In genomic region chr1:45766123-45766522, GRCm38 (mm10) we compare ENCODE assay signal across 9 mouse cellular contexts. TPM values are rescaled to one million over a fixed set of nuclear protein-coding genes. Genes with fewer than 3 reads are reported as not detected.
DNase-seq lines count a peak whose midpoint lies in the region; ATAC-seq and TF ChIP-seq lines count a peak whose summit lies in the region.
"Had no signal": no experiment of that assay in that cellular context is flagged by ENCODE, and none has a peak within 500 bp of the region (broad histone marks: within the 10 kb centered on the region; RNA-seq: fewer than 3 reads in every experiment).

No protein-coding gene starts in this region.

- WGBS in forebrain, embryonic 14.5 days, result 30% methylated on average over 8 of the region's 8 CpGs
- 21% methylated on average over 8 of the region's 8 CpGs for WGBS in intestine, embryonic 14.5 days
- 12% methylated on average over 8 of the region's 8 CpGs for WGBS in limb, embryonic 14.5 days

- ATAC-seq in forebrain, embryonic 14.5 days, result peak; percentile 46; the same call in 1 of the 2 replicates
- no peak for ATAC-seq in intestine, embryonic 14.5 days (replicated peaks; ENCODE audit: low FRiP score, low TSS enrichment, low read depth)
- no peak for ATAC-seq in limb, embryonic 14.5 days (ENCODE audit: low FRiP score, low read depth)

- H3K9ac ChIP-seq in forebrain, embryonic 14.5 days (ENCODE audit: low read length), result no peak overlapping the region
- no peak overlapping the region for H3K9ac ChIP-seq in intestine, embryonic 14.5 days (ENCODE audit: low read length)
- no peak overlapping the region for H3K9ac ChIP-seq in limb, embryonic 14.5 days (ENCODE audit: low read depth, low read length, severe bottlenecking)
- H3K9ac ChIP-seq: midbrain, embryonic 12.5 days had no signal

- no peak overlapping the region for H3K4me3 ChIP-seq in brown adipose tissue, adult 24 weeks (ENCODE audit: insufficient read depth, low read depth, low read length)
- H3K4me3 ChIP-seq in forebrain, embryonic 14.5 days (ENCODE audit: low read depth, low read length), result no peak overlapping the region
- H3K4me3 ChIP-seq in intestine, embryonic 14.5 days (ENCODE audit: low read depth, low read length), result no peak overlapping the region
- H3K4me3 ChIP-seq in limb, embryonic 14.5 days (replicated peaks; ENCODE audit: low read length), result no peak overlapping the region
- H3K4me3 ChIP-seq: midbrain, embryonic 12.5 days had no signal

- no peaks in the 10 kb centered on the region; the same call in 1 of the 2 replicates for H3K4me1 ChIP-seq in brown adipose tissue, adult 24 weeks (ENCODE audit: control insufficient read depth, insufficient read depth, insufficient read length, low read length)
- H3K4me1 ChIP-seq in forebrain, embryonic 14.5 days (ENCODE audit: control insufficient read depth, insufficient read depth, low read length), result no peaks in the 10 kb centered on the region
- H3K4me1 ChIP-seq in intestine, embryonic 14.5 days (replicated peaks; ENCODE audit: control insufficient read depth, insufficient read depth, low read length), result peaks cover 18% of the 10 kb centered on the region
- H3K4me1 ChIP-seq in limb, embryonic 14.5 days (ENCODE audit: control insufficient read depth, insufficient read depth, low read length), result peaks cover 24% of the 10 kb centered on the region
- H3K4me1 ChIP-seq: midbrain, embryonic 12.5 days had no signal

- H3K36me3 ChIP-seq in forebrain, embryonic 14.5 days (ENCODE audit: control insufficient read depth, insufficient read depth, low read length), result no peaks in the 10 kb centered on the region
- no peaks in the 10 kb centered on the region for H3K36me3 ChIP-seq in intestine, embryonic 14.5 days (ENCODE audit: control insufficient read depth, insufficient read depth, low read length)
- H3K36me3 ChIP-seq in limb, embryonic 14.5 days (ENCODE audit: control insufficient read depth, insufficient read depth, low read length), result no peaks in the 10 kb centered on the region
- H3K36me3 ChIP-seq: midbrain, embryonic 12.5 days had no signal

- H3K4me2 ChIP-seq in forebrain, embryonic 14.5 days (ENCODE audit: low read length), result no peak overlapping the region
- peak overlapping the region; percentile 20; the same call in 1 of the 2 replicates for H3K4me2 ChIP-seq in intestine, embryonic 14.5 days (ENCODE audit: low read length)
- peak overlapping the region; percentile 37 for H3K4me2 ChIP-seq in limb, embryonic 14.5 days (replicated peaks; ENCODE audit: low read depth, low read length, severe bottlenecking)
- H3K4me2 ChIP-seq: midbrain, embryonic 12.5 days had no signal

- no peak for TF ChIP-seq POLR2A in limb, embryonic 14.5 days (IDR thresholded peaks at IDR 0.05; ENCODE audit: borderline replicate concordance, extremely low read depth, insufficient read depth, insufficient read length)

- no peaks in the 10 kb centered on the region for H3K9me3 ChIP-seq in forebrain, embryonic 14.5 days (replicated peaks; ENCODE audit: control insufficient read depth, low read length)
- no peaks in the 10 kb centered on the region for H3K9me3 ChIP-seq in intestine, embryonic 14.5 days (ENCODE audit: control insufficient read depth, low read length)
- no peaks in the 10 kb centered on the region for H3K9me3 ChIP-seq in limb, embryonic 14.5 days (ENCODE audit: control insufficient read depth, low read length)
- H3K9me3 ChIP-seq: midbrain, embryonic 12.5 days had no signal

- no peaks in the 10 kb centered on the region for H3K27me3 ChIP-seq in forebrain, embryonic 14.5 days (replicated peaks; ENCODE audit: control insufficient read depth, insufficient read depth, low read length)
- no peaks in the 10 kb centered on the region for H3K27me3 ChIP-seq in intestine, embryonic 14.5 days (replicated peaks; ENCODE audit: control insufficient read depth, insufficient read depth, low read length)
- no peaks in the 10 kb centered on the region for H3K27me3 ChIP-seq in limb, embryonic 14.5 days (ENCODE audit: control insufficient read depth, insufficient read depth, low read length)
- H3K27me3 ChIP-seq: midbrain, embryonic 12.5 days had no signal

- DNase-seq in urinary bladder, adult 18-20 months (ENCODE audit: low spot score in 2 of 2), result peak; percentile 43 to 64
- DNase-seq in urinary bladder, postnatal 10 days (ENCODE audit: low spot score), result no peak
- DNase-seq in forebrain, embryonic 14.5 days (ENCODE audit: low spot score), result peak; percentile 88
- DNase-seq in intestine, embryonic 14.5 days (ENCODE audit: low spot score), result peak; percentile 84
- peak; percentile 96 for DNase-seq in limb, embryonic 14.5 days (ENCODE audit: low spot score)
- DNase-seq in ovary, postnatal 10 days (ENCODE audit: low spot score), result peak; percentile 54
- peak; percentile 80 for DNase-seq in urinary bladder, postnatal 25 days (ENCODE audit: low spot score)

- peak overlapping the region; percentile 45 for H3K27ac ChIP-seq in brown adipose tissue, adult 24 weeks (replicated peaks; ENCODE audit: low read depth, low read length)
- no peak overlapping the region for H3K27ac ChIP-seq in forebrain, embryonic 14.5 days (ENCODE audit: low read depth, low read length)
- H3K27ac ChIP-seq in intestine, embryonic 14.5 days (ENCODE audit: low read depth), result peak overlapping the region; percentile 83
- H3K27ac ChIP-seq in limb, embryonic 14.5 days (replicated peaks; ENCODE audit: low read depth, low read length), result peak overlapping the region; percentile 88
- H3K27ac ChIP-seq: midbrain, embryonic 12.5 days had no signal

RNA-seq across cellular contexts. Expression of gene Wdr75, which starts 28.8 kb away (rescaled TPM):
- 27.0 and 35.9 TPM in 2 replicates for polyA plus RNA-seq in brown adipose tissue, adult 24 weeks (2012; ENCODE audit: insufficient read depth, insufficient read length, missing spikeins)
- polyA plus RNA-seq in forebrain, embryonic 14.5 days (2014; fragmentation: Nextera tagmentation; extraction: Ambion mirVana), result 61.4 and 66.9 TPM in 2 replicates
- 80.2 and 89.0 TPM in 2 replicates for polyA plus RNA-seq in intestine, embryonic 14.5 days (2014; fragmentation: Nextera tagmentation; extraction: Ambion mirVana)
- 60.6 and 69.1 TPM in 2 replicates for polyA plus RNA-seq in limb, embryonic 14.5 days (2012; rRNA removed)
- 64.1 and 67.6 TPM in 2 replicates for polyA plus RNA-seq in limb, embryonic 14.5 days (2014; fragmentation: Nextera tagmentation; extraction: Ambion mirVana)
